Mouse (Mus musculus): ENCODE measurements around the gene Gm28308.

GRCm38 (mm10) chr6:52139115-52139514 lies 74.0 kb downstream of the Gm28308 start:
- TF ChIP-seq CHD2 (IDR thresholded peaks at IDR 0.05; ENCODE audit: low read length) (no peak), POLR2A (IDR thresholded peaks at IDR 0.05; ENCODE audit: control insufficient read depth in 1 of 2, insufficient read depth in 1 of 2, low read depth in 1 of 2, low read length in 2 of 2, poor library complexity in 1 of 2) (no peak), ETS1 (IDR thresholded peaks at IDR 0.05; ENCODE audit: low read depth, low read length) (no peak), RAD21 (IDR thresholded peaks at IDR 0.05; ENCODE audit: low read depth, low read length) (no peak), CTCF (IDR thresholded peaks at IDR 0.05 in 2 of 3, conservative IDR thresholded peaks at IDR 0.05 in 1 of 3; ENCODE audit: control insufficient read depth in 1 of 3, insufficient read depth in 1 of 3, low read depth in 2 of 3, low read length in 3 of 3, poor library complexity in 1 of 3, severe bottlenecking in 1 of 3) (no peak), GABPA (IDR thresholded peaks at IDR 0.05; ENCODE audit: low read depth, low read length) (no peak)
